Mouse (Mus musculus): ENCODE measurements around the gene Clec4a1. TPM values are rescaled to one million over a fixed set of nuclear protein-coding genes. Genes with fewer than 3 reads are reported as not detected.

The Clec4a1 gene
- total and polyA plus RNA-seq, 3 experiments = 0.30 TPM; not detected in 2

DNA sequence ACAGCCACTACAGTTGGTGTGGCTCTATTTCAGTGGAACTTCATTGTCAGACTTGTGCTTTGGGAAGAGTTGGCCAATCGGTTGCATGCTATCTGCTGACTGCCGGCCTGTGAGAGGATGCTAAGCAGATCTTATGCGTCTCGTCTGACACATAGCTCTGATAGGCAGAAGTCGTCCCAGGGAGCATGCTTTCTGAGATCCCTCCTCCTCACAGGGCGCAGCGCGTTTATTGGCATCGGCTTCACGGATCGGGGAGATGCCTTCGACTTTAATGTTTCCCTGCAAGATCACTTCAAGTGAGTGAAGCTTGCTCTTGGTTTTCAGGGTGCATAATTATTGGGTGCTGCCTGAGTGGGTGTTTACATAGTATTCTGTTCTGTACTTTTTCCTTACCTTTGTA is 40.4 kb upstream of the Clec4a1 start:
- no peak for DNase-seq (ENCODE audit: extremely low read depth)
- in situ Hi-C loops (cut with MboI; ENCODE audit: low pct_ligation_motif_present, low pct_unique_long_range_greater_than_20kb, low sequenced_read_pairs) (no loop called here), dilution Hi-C loops (cut with MboI; ENCODE audit: extremely low pct_ligation_motif_present, extremely low pct_unique_long_range_greater_than_20kb, low sequenced_read_pairs) (no loop called here)
- H3K4me1 ChIP-seq (ENCODE audit: control insufficient read depth in 1 of 2, insufficient read depth in 2 of 2) = peaks cover 6 to 46% of the 10 kb centered on the region in 2 experiments
- H3K36me3 ChIP-seq (replicated peaks in 1 of 2; ENCODE audit: control insufficient read depth in 1 of 2, insufficient read depth in 1 of 2, low read length in 1 of 2) = peaks cover 71 to 97% of the 10 kb centered on the region in 2 experiments
- H3K27me3 ChIP-seq (replicated peaks) = no peaks in the 10 kb centered on the region
- no peak overlapping the region for H3K4me2 ChIP-seq (ENCODE audit: insufficient read depth, low read depth, poor library complexity, severe bottlenecking)
- H3K27ac ChIP-seq (ENCODE audit: insufficient read depth, low read depth) = no peak overlapping the region
- no peak for TF ChIP-seq MXI1 (IDR thresholded peaks at IDR 0.05; ENCODE audit: low read depth, low read length)
- TF ChIP-seq PAX5 (IDR thresholded peaks at IDR 0.05; ENCODE audit: low read length) = no peak
- no peak for TF ChIP-seq HCFC1 (IDR thresholded peaks at IDR 0.05; ENCODE audit: low read depth, low read length)
- TF ChIP-seq SIN3A (IDR thresholded peaks at IDR 0.05; ENCODE audit: low read length) = no peak
- TF ChIP-seq UBTF (IDR thresholded peaks at IDR 0.05; ENCODE audit: low read depth, low read length) = no peak
- TF ChIP-seq TCF12 (IDR thresholded peaks at IDR 0.05; ENCODE audit: low read depth, low read length) = no peak
- TF ChIP-seq CTCF (conservative IDR thresholded peaks at IDR 0.05 in 1 of 2, IDR thresholded peaks at IDR 0.05 in 1 of 2; ENCODE audit: low read depth in 2 of 2, low read length in 2 of 2) = no peak
- TF ChIP-seq E2F4 (IDR thresholded peaks at IDR 0.05; ENCODE audit: insufficient replicate concordance, low read depth, low read length) = no peak
- no peak for TF ChIP-seq IRF4 (IDR thresholded peaks at IDR 0.05; ENCODE audit: low read depth, low read length)
- no peak overlapping the region for H3K4me3 ChIP-seq (replicated peaks in 1 of 3; ENCODE audit: low read depth in 2 of 3, low read length in 2 of 3, poor library complexity in 1 of 3)
- H3K9me3 ChIP-seq (replicated peaks; ENCODE audit: low read length) = no peaks in the 10 kb centered on the region
- no peak overlapping the region for H3K9ac ChIP-seq (ENCODE audit: insufficient read depth, low read depth)
- H3K79me2 ChIP-seq (replicated peaks; ENCODE audit: control insufficient read depth, extremely low read depth, insufficient read depth, poor library complexity, severe bottlenecking) = peaks cover 46% of the 10 kb centered on the region

DNA sequence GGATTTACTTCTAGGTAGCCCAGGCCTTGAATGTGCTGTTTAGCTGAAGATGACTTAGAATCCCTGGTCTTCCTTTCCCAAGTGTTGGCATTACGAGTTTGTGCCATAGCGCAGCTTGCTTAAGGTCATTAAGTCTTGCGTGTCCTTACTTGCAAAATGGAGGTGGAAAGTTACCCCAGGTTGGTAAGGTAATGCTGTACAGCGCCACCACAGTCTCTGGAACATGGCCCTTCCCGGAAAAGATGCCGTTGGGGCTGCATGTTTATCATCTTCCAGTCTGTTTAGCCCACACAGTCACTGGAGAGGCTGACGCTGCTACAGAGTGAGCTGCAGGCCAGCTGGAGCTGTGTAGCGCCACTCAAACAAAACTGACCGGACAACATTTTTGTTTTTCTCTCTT is 38.0 kb upstream of the Clec4a1 start:
- no peak for DNase-seq (ENCODE audit: extremely low read depth)
- no peak for TF ChIP-seq ZC3H11A (IDR thresholded peaks at IDR 0.05; ENCODE audit: low read depth, low read length)
- TF ChIP-seq BHLHE40 (IDR thresholded peaks at IDR 0.05; ENCODE audit: low read depth, low read length) = no peak
- TF ChIP-seq MAZ (IDR thresholded peaks at IDR 0.05; ENCODE audit: low read depth, low read length) = no peak
- no peak for TF ChIP-seq JUN (IDR thresholded peaks at IDR 0.05; ENCODE audit: insufficient read depth, low read depth, low read length)
- TF ChIP-seq MYC (IDR thresholded peaks at IDR 0.05; ENCODE audit: low read depth, low read length) = no peak
- TF ChIP-seq IRF4 (IDR thresholded peaks at IDR 0.05; ENCODE audit: low read depth, low read length) = no peak
- TF ChIP-seq NRF1 (IDR thresholded peaks at IDR 0.05; ENCODE audit: low read depth, low read length) = no peak
- TF ChIP-seq JUND (conservative IDR thresholded peaks at IDR 0.05; ENCODE audit: low read depth, low read length) = no peak
- no peak for TF ChIP-seq MEF2A (IDR thresholded peaks at IDR 0.05; ENCODE audit: borderline replicate concordance, low read depth, low read length)
- TF ChIP-seq SIN3A (IDR thresholded peaks at IDR 0.05; ENCODE audit: low read length) = no peak
- TF ChIP-seq MAFK (IDR thresholded peaks at IDR 0.05; ENCODE audit: insufficient replicate concordance, low read length) = no peak
- no peak for TF ChIP-seq ZKSCAN1 (IDR thresholded peaks at IDR 0.05; ENCODE audit: borderline replicate concordance, low read depth, low read length)
- TF ChIP-seq CHD2 (IDR thresholded peaks at IDR 0.05; ENCODE audit: low read length) = no peak
- TF ChIP-seq UBTF (IDR thresholded peaks at IDR 0.05; ENCODE audit: low read depth, low read length) = no peak
- no peak for TF ChIP-seq POLR2AphosphoS2 (IDR thresholded peaks at IDR 0.05; ENCODE audit: low read depth, low read length)
- peaks cover 4 to 23% of the 10 kb centered on the region in 2 experiments for H3K4me1 ChIP-seq (ENCODE audit: control insufficient read depth in 1 of 2, insufficient read depth in 2 of 2)
- H3K9me3 ChIP-seq (replicated peaks; ENCODE audit: low read length) = peaks cover 13% of the 10 kb centered on the region
- in situ Hi-C loops (cut with MboI; ENCODE audit: low pct_ligation_motif_present, low pct_unique_long_range_greater_than_20kb, low sequenced_read_pairs) = no loop called here
- dilution Hi-C loops (cut with MboI; ENCODE audit: extremely low pct_ligation_motif_present, extremely low pct_unique_long_range_greater_than_20kb, low sequenced_read_pairs) = no loop called here
- no peak overlapping the region for H3K4me2 ChIP-seq (ENCODE audit: insufficient read depth, low read depth, poor library complexity, severe bottlenecking)
- H3K36me3 ChIP-seq (replicated peaks in 1 of 2; ENCODE audit: control insufficient read depth in 1 of 2, insufficient read depth in 1 of 2, low read length in 1 of 2) = peaks cover 82 to 97% of the 10 kb centered on the region in 2 experiments
- no peaks in the 10 kb centered on the region for H3K27me3 ChIP-seq (replicated peaks)
- H3K27ac ChIP-seq (ENCODE audit: insufficient read depth, low read depth) = no peak overlapping the region
- H3K9ac ChIP-seq (ENCODE audit: insufficient read depth, low read depth) = no peak overlapping the region
- no peak overlapping the region for H3K4me3 ChIP-seq (replicated peaks in 1 of 3; ENCODE audit: low read depth in 2 of 3, low read length in 2 of 3, poor library complexity in 1 of 3)
- peaks cover 23% of the 10 kb centered on the region for H3K79me2 ChIP-seq (replicated peaks; ENCODE audit: control insufficient read depth, extremely low read depth, insufficient read depth, poor library complexity, severe bottlenecking)
